Mouse (Mus musculus): ENCODE data around the gene Tnfrsf17.
"Not testable (repeated sequence)": the region's sequence is repeated elsewhere in the genome, so short reads cannot be mapped to it uniquely, and the experiment has no call there.

The Tnfrsf17 gene

GRCm38 (mm10) chr16:11343292-11343815, 29.7 kb downstream of the Tnfrsf17 start:
- DNase-seq = no peak

- no peak for DNase-seq
Observed at GRCm38 (mm10) chr16:11351903-11352302, 38.3 kb downstream of the Tnfrsf17 start.

GRCm38 (mm10) chr16:11359173-11359572, 45.6 kb downstream of the Tnfrsf17 start:
- DNase-seq = no peak

- DNase-seq = no peak
Observed at GRCm38 (mm10) chr16:11359919-11360318, 46.3 kb downstream of the Tnfrsf17 start.

DNA sequence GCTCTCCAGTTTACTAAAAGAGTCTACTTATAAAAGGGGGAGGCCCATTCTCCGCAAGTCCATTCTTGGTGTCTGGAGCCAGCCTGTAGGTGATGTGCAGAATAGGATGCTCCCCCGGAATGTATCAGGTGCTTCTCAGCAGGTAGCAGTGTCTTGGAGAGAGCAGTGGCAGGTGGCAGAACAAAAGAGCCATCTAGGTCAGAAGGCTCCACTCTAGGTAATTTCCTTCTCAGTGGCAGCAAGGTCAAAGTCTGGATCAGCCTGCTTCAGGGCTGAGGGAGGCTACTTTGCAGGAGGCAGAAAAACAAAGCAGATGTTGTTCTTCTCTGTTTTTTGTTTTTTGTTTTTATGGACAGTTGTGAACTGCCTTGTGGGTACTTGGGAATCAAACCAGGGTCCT, 47.0 kb downstream of the Tnfrsf17 start:
- DNase-seq = not testable (repeated sequence)

GRCm38 (mm10) chr16:11365626-11366025, 52.0 kb downstream of the Tnfrsf17 start:
- DNase-seq = no peak

GRCm38 (mm10) chr16:11366851-11367250, 53.2 kb downstream of the Tnfrsf17 start:
- no peak for DNase-seq

- no peak for DNase-seq
Observed at GRCm38 (mm10) chr16:11368412-11368811, 54.8 kb downstream of the Tnfrsf17 start.

DNA sequence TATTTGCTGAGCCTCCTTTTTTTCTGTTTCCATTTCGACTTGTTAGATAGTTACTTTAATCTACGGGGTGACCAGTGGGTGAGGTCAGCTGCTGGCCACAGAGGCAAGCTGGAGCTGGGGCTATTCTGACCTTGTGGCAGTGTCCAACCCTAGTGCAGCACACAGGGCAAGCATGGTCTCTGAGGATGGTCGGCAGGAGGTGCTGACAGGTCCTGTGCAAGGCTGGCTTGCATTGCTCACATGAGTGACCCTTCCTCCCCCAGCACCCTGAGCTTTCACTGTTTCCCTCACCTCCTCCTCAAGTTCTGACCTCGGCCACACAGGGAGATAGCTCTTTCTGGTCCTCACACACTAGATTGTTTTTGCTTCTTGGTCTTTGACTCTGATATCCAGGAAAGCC, 55.5 kb downstream of the Tnfrsf17 start:
- no peak for DNase-seq

GRCm38 (mm10) chr16:11369642-11370041, 56.0 kb downstream of the Tnfrsf17 start:
- peak in 1 of 2 experiments; percentile 19 for DNase-seq

All from cerebellum, postnatal 36 days (tissue).